Mouse (Mus musculus) ovary, adult 18-20 months (tissue): ENCODE results near the gene Ino80e.
"Not testable (repeated sequence)": the region's sequence is repeated elsewhere in the genome, so short reads cannot be mapped to it uniquely, and the experiment has no call there.

Experiments used
- DNase-seq: peaks from one replicate; pipeline ENCODE4 v3.0.0; 2022; ENCODE audit warnings: low spot score, mixed read lengths

The Ino80e gene

GRCm38 (mm10) chr7:126862147-126862784 is at the start of gene Ino80e:
Gene Ino80e (minus strand): TSS chr7:126862377.
- peak; percentile 86 for DNase-seq

GRCm38 (mm10) chr7:126905590-126905989 is 43.4 kb upstream of the Ino80e start:
- DNase-seq, result no peak

GRCm38 (mm10) chr7:126899781-126900180 is 37.6 kb upstream of the Ino80e start:
- DNase-seq, result not testable (repeated sequence)

GRCm38 (mm10) chr7:126898102-126898990 is 36.2 kb upstream of the Ino80e start:
- DNase-seq, result peak; percentile 92

GRCm38 (mm10) chr7:126897390-126898101 is 35.4 kb upstream of the Ino80e start:
- DNase-seq, result no peak

GRCm38 (mm10) chr7:126896912-126897311 is 34.7 kb upstream of the Ino80e start:
- no peak for DNase-seq

- DNase-seq, result no peak
Observed at GRCm38 (mm10) chr7:126888852-126889251, 26.7 kb upstream of the Ino80e start.

GRCm38 (mm10) chr7:126887281-126887680 is 25.1 kb upstream of the Ino80e start:
- no peak for DNase-seq

- peak; percentile 99 for DNase-seq
Observed at GRCm38 (mm10) chr7:126884286-126885164, 22.3 kb upstream of the Ino80e start, which contains the start of gene Taok2. Gene Taok2 (minus strand): TSS chr7:126884703.

- DNase-seq, result no peak
Observed at GRCm38 (mm10) chr7:126883731-126884181, 21.6 kb upstream of the Ino80e start.

- no peak for DNase-seq
Observed at GRCm38 (mm10) chr7:126881040-126881439, 18.9 kb upstream of the Ino80e start.

GRCm38 (mm10) chr7:126877239-126877638 is 15.1 kb upstream of the Ino80e start:
- DNase-seq, result no peak

GRCm38 (mm10) chr7:126870520-126870891 is 8.3 kb upstream of the Ino80e start:
- no peak for DNase-seq

GRCm38 (mm10) chr7:126869780-126870519 is 7.8 kb upstream of the Ino80e start:
- DNase-seq, result no peak

GRCm38 (mm10) chr7:126868003-126868402 is 5.8 kb upstream of the Ino80e start:
- no peak for DNase-seq

GRCm38 (mm10) chr7:126867534-126867933 is 5.4 kb upstream of the Ino80e start:
- no peak for DNase-seq

GRCm38 (mm10) chr7:126863791-126864190 is 1.6 kb upstream of the Ino80e start:
- no peak for DNase-seq

GRCm38 (mm10) chr7:126861429-126862130 is 597 bp downstream of the Ino80e start, which contains the start of gene Hirip3:
Gene Hirip3 (plus strand): TSS chr7:126861972.
- peak; percentile 91 for DNase-seq

- DNase-seq, result no peak
Observed at GRCm38 (mm10) chr7:126860987-126861386, 1.2 kb downstream of the Ino80e start.
